Mouse (Mus musculus) intestine, embryonic 16.5 days (tissue): Measurements from ENCODE around the gene Trim80. TPM values are rescaled to one million over a fixed set of nuclear protein-coding genes. Genes with fewer than 3 reads are reported as not detected.
A peak's percentile ranks its signal among the peaks of the same experiment; 100 is the strongest.

Experiments
- ATAC-seq: fragments of 200-750 bp; cut with Nextera tagmentation; 2 replicates; pipeline ENCODE4 v1.8.0; 2017; ENCODE audit warnings: moderate TSS enrichment, moderate library complexity
- H3K27ac ChIP-seq: fragments of 300-500 bp; sonication (generic); 2 replicates; pipeline ENCODE4 v1.5.1; 2014; ENCODE audit warnings: mild to moderate bottlenecking, low read length
- H3K27me3 ChIP-seq: fragments of 300-500 bp; sonication (generic); replicated peaks from 2 replicates; pipeline ENCODE4 v1.6.1; 2014; ENCODE audit warnings: low read length, control low read depth, mixed read lengths; ENCODE audit not compliant: control insufficient read depth, insufficient read depth
- H3K36me3 ChIP-seq: fragments of 300-500 bp; sonication (generic); 2 replicates; pipeline ENCODE4 v1.6.1; 2014; ENCODE audit warnings: low read length, control low read depth; ENCODE audit not compliant: control insufficient read depth, insufficient read depth
- H3K4me1 ChIP-seq: fragments of 300-500 bp; sonication (generic); 2 replicates; pipeline ENCODE4 v1.6.1; 2014; ENCODE audit warnings: low read length, control low read depth, mixed read lengths; ENCODE audit not compliant: control insufficient read depth, insufficient read depth
- H3K4me2 ChIP-seq: fragments of 300-500 bp; sonication (generic); 2 replicates; pipeline ENCODE4 v1.6.1; 2014; ENCODE audit warnings: low read depth, low read length, control low read depth
- H3K4me3 ChIP-seq: fragments of 300-500 bp; sonication (generic); 2 replicates; pipeline ENCODE4 v1.5.1; 2014; ENCODE audit warnings: mild to moderate bottlenecking, low read length
- H3K9ac ChIP-seq: fragments of 300-500 bp; sonication (generic); 2 replicates; pipeline ENCODE4 v1.6.1; 2014; ENCODE audit warnings: low read depth, low read length
- H3K9me3 ChIP-seq: fragments of 300-500 bp; sonication (generic); 2 replicates; pipeline ENCODE4 v1.6.1; 2016; ENCODE audit warnings: low read length, control low read depth; ENCODE audit not compliant: control insufficient read depth
- WGBS: fragments of 180-500 bp; shearing (Covaris S2); extraction: QIAGEN DNeasy Blood & Tissue Kit; methylation state at CpG from one replicate; pipeline ENCODE4 v1.1.7; 2014; 5-methylcytosine and 5-hydroxymethylcytosine counted together
- polyA plus RNA-seq: library from polyadenylated mRNA; unstranded; fragments of >200 nt; fragmentation: Nextera tagmentation; extraction: Ambion mirVana; gene quantifications from 2 replicates; pipeline ENCODE4 v1.2.1, GENCODE M21; 2015

Gene Trim80
- polyA plus RNA-seq, 1 experiment from 2014 or later = 1.4 TPM

- Histone ChIP-seq H3K27me3 (no peaks in the 10 kb centered on the region), H3K4me2 (no peak overlapping the region)
Measured at GRCm38 (mm10) chr11:115439326-115439725, 1.0 kb upstream of the Trim80 start.

GRCm38 (mm10) chr11:115441417-115441816, 1.1 kb downstream of the Trim80 start:
- WGBS = 50% methylated on average over 15 of the region's 15 CpGs
- Histone ChIP-seq H3K27ac (no peak overlapping the region), H3K4me1 (peaks cover 3% of the 10 kb centered on the region), H3K9me3 (no peaks in the 10 kb centered on the region), H3K4me2 (no peak overlapping the region), H3K4me3 (no peak overlapping the region), H3K36me3 (no peaks in the 10 kb centered on the region), H3K27me3 (no peaks in the 10 kb centered on the region), H3K9ac (no peak overlapping the region)
- ATAC-seq = no peak

More at GRCm38 (mm10) chr11:115439326-115439725, 1.0 kb upstream of the Trim80 start:
- H3K36me3 ChIP-seq = no peaks in the 10 kb centered on the region
- no peak overlapping the region for H3K27ac ChIP-seq
- ATAC-seq = no peak
- no peaks in the 10 kb centered on the region for H3K9me3 ChIP-seq
- peaks cover 10% of the 10 kb centered on the region for H3K4me1 ChIP-seq
- H3K9ac ChIP-seq = no peak overlapping the region
- no peak overlapping the region for H3K4me3 ChIP-seq
- 79% methylated on average over 3 of the region's 3 CpGs for WGBS

- WGBS = 38% methylated on average over 3 of the region's 3 CpGs
- Histone ChIP-seq H3K9me3 (no peaks in the 10 kb centered on the region), H3K9ac (peak overlapping the region; percentile 50), H3K27me3 (no peaks in the 10 kb centered on the region), H3K4me3 (no peak overlapping the region; the same call in 1 of the 2 replicates), H3K4me2 (peak overlapping the region; percentile 9; the same call in 1 of the 2 replicates), H3K36me3 (no peaks in the 10 kb centered on the region), H3K27ac (peak overlapping the region; percentile 92), H3K4me1 (peaks cover 42% of the 10 kb centered on the region)
- ATAC-seq = no peak
Measured at GRCm38 (mm10) chr11:115446906-115447305, 6.6 kb downstream of the Trim80 start.

DNA sequence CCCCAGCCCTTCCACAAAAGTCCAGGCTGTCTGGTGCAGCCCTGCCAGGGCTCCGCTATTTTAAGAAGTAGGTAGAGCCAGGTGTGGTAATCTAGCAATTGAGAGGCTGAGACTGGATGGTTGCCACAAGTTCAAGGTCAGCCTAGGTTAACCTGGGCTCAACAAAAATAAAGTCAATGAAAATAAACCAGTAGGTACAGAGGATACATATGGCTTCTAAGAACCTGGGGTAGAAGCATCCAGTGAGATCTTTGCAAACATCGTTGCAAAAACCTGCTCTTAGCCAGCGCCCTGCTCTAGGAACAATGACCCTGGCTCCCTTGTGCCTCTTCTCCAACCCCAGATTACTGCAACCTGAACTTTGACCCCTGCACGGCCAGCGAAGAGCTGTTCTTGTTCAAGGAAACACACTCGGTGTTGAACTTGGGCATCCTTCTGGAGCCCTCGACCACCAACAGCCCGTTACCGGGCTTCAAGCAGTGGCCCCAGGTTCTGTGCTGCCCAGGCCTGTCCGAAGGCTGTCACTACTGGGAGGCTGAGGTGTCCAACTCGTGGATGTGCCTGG, 7.1 kb downstream of the Trim80 start:
- Histone ChIP-seq H3K4me2 (peak overlapping the region; percentile 32), H3K9me3 (no peaks in the 10 kb centered on the region), H3K36me3 (no peaks in the 10 kb centered on the region), H3K4me3 (peak overlapping the region; percentile 21), H3K9ac (peak overlapping the region; percentile 50), H3K27me3 (no peaks in the 10 kb centered on the region), H3K27ac (peak overlapping the region; percentile 92), H3K4me1 (peaks cover 42% of the 10 kb centered on the region)
- WGBS = 66% methylated on average over 11 of the region's 11 CpGs
- ATAC-seq = peak; percentile 8; the same call in 1 of the 2 replicates

GRCm38 (mm10) chr11:115448075-115448474, 7.7 kb downstream of the Trim80 start:
- ATAC-seq = peak; percentile 65

DNA sequence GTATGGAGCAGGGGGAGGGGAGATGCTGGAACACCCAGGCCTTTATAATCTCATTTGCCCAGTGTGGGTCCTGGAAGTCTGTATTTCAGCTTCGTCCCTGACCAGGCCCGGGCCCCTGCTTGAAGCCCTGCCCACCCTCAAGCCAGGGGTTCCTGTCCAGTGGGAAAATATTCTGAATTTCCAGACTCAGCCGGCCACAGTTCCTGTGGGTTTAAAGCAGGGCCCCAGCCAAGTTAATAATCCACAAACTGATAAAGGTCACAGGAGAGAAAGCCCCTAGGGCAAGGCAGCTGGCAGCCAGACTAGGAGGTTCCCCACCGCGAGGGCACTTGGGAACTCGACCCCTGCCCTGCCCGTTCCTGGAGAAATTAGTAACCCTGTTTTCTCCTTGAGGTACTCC, 8.7 kb downstream of the Trim80 start:
- H3K9me3 ChIP-seq = no peaks in the 10 kb centered on the region
- peak overlapping the region; percentile 39 for H3K4me2 ChIP-seq
- H3K4me3 ChIP-seq = no peak overlapping the region
- 38% methylated on average over 7 of the region's 7 CpGs for WGBS
- peaks cover 42% of the 10 kb centered on the region for H3K4me1 ChIP-seq
- H3K27ac ChIP-seq = peak overlapping the region; percentile 92
- H3K27me3 ChIP-seq = no peaks in the 10 kb centered on the region
- H3K9ac ChIP-seq = peak overlapping the region; percentile 35; the same call in 1 of the 2 replicates
- peak; percentile 61 for ATAC-seq
- no peaks in the 10 kb centered on the region for H3K36me3 ChIP-seq

More at GRCm38 (mm10) chr11:115448075-115448474, 7.7 kb downstream of the Trim80 start:
- peak overlapping the region; percentile 92 for H3K27ac ChIP-seq
- no peaks in the 10 kb centered on the region for H3K9me3 ChIP-seq
- peak overlapping the region; percentile 32 for H3K4me2 ChIP-seq
- H3K36me3 ChIP-seq = no peaks in the 10 kb centered on the region
- no peaks in the 10 kb centered on the region for H3K27me3 ChIP-seq
- peak overlapping the region; percentile 21 for H3K4me3 ChIP-seq
- peak overlapping the region; percentile 50 for H3K9ac ChIP-seq
- peaks cover 42% of the 10 kb centered on the region for H3K4me1 ChIP-seq
- 73% methylated on average over 16 of the region's 16 CpGs for WGBS

DNA sequence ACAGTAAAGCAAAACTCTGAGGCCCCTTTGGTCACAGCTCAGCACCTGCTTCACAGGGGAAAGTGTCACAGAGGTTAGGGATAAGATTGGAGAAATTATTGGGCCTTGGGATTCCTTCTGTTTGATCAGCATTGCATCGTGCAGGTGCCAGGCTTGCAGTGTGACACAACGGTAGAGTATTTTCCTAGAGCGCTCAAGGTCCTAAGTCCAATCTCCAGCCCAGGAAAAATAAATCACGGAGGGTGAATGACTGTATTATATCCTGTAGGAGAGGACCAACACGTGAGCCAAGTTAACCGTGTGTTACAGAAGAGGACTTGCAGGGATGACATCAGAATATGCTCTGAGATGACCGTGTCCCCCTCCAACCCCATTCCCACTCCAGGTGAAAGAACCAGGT, 9.8 kb downstream of the Trim80 start:
- Histone ChIP-seq H3K9ac (peak overlapping the region; percentile 19; the same call in 1 of the 2 replicates), H3K4me2 (peak overlapping the region; percentile 39), H3K4me3 (no peak overlapping the region), H3K36me3 (no peaks in the 10 kb centered on the region), H3K27ac (peak overlapping the region; percentile 92), H3K4me1 (peaks cover 42% of the 10 kb centered on the region), H3K9me3 (no peaks in the 10 kb centered on the region), H3K27me3 (no peaks in the 10 kb centered on the region)
- peak; percentile 75 for ATAC-seq
- 49% methylated on average over 7 of the region's 7 CpGs for WGBS

DNA sequence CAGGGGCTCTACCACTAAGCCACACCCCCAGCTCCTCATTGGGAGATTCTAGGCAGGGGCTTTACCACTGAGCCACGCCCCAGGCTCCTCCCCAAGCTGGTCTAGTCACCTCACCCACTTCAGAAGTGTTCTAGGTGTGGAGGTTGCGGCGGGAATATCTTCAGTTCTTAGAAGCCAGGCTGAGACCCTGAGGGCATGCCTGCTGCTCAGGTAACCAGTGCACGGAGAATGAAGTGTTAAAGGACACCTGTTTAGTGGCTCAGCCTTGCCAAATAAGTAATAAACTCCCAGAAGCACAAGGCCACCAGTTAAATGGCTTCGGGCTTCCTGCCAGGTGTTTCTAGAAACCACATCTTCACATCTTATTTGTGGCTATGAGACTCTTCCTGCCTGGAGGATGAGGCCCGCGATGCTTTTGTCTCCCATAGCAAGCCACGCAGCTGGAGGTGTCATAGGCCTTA, 11.5 kb downstream of the Trim80 start:
- peaks cover 39% of the 10 kb centered on the region for H3K4me1 ChIP-seq
- ATAC-seq = no peak
- no peak overlapping the region for H3K9ac ChIP-seq
- H3K27ac ChIP-seq = no peak overlapping the region
- no peaks in the 10 kb centered on the region for H3K9me3 ChIP-seq
- no peaks in the 10 kb centered on the region for H3K27me3 ChIP-seq
- H3K4me3 ChIP-seq = no peak overlapping the region
- no peak overlapping the region for H3K4me2 ChIP-seq
- no peaks in the 10 kb centered on the region for H3K36me3 ChIP-seq
- WGBS = 79% methylated on average over 8 of the region's 8 CpGs

DNA sequence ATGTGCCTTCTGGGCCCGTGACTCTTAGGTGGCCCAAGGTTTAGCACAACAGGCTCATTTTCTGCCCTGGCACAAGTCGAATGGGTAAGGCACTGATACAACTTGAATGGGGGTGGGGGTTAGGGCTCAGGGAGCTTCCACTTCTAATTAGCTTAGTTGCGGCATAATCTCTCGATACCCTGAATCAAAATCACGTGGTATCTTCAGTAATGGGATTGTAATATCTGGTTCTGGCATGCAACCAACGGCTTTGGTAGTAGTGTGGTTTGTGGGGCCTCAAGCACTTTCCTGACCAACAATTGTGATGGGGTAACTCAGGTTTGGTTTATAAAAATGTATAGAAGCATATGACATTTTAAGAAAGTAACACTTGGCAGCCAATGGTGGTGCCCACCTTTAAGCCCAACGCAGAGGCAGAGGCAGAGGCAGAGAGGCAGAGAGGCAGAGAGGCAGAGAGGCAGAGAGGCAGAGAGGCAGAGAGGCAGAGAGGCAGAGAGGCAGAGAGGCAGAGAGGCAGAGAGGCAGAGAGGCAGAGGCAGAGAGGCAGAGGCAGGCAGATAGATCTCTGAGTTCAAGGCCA, 12.0 kb downstream of the Trim80 start:
- H3K27me3 ChIP-seq = no peaks in the 10 kb centered on the region

More for the DNA sequence above, 12.0 kb downstream of the Trim80 start:
- no peaks in the 10 kb centered on the region for H3K36me3 ChIP-seq
- peaks cover 40% of the 10 kb centered on the region for H3K4me1 ChIP-seq
- H3K4me2 ChIP-seq = no peak overlapping the region
- no peak for ATAC-seq
- H3K27ac ChIP-seq = no peak overlapping the region
- H3K9me3 ChIP-seq = no peaks in the 10 kb centered on the region
- H3K9ac ChIP-seq = no peak overlapping the region
- 83% methylated on average over 7 of the region's 7 CpGs for WGBS
- H3K4me3 ChIP-seq = no peak overlapping the region
